Mouse (Mus musculus): ENCODE measurements around the gene Bok. TPM values are rescaled to one million over a fixed set of nuclear protein-coding genes. Genes with fewer than 3 reads are reported as not detected.

Bok gene
- polyA plus RNA-seq, 1 experiment from 2014 or later = 44.0 TPM

- no peak overlapping the region for H3K9ac ChIP-seq (ENCODE audit: low read length)
- H3K36me3 ChIP-seq (ENCODE audit: control insufficient read depth, insufficient read depth, low read length) = no peaks in the 10 kb centered on the region; the same call in 1 of the 2 replicates
- no peak overlapping the region for H3K4me3 ChIP-seq (ENCODE audit: low read depth, low read length)
- no peaks in the 10 kb centered on the region for H3K4me1 ChIP-seq (replicated peaks; ENCODE audit: control insufficient read depth, insufficient read depth, low read length)
- DNase-seq (ENCODE audit: low spot score) (no peak), ATAC-seq (replicated peaks; ENCODE audit: low FRiP score) (no peak)
- H3K27me3 ChIP-seq (ENCODE audit: control insufficient read depth, insufficient read depth, low read length) = no peaks in the 10 kb centered on the region
- H3K9me3 ChIP-seq (ENCODE audit: control insufficient read depth, low read length) = no peaks in the 10 kb centered on the region
- H3K4me2 ChIP-seq (ENCODE audit: low read depth, low read length, severe bottlenecking) = no peak overlapping the region
- no peak overlapping the region for H3K27ac ChIP-seq (ENCODE audit: low read depth, low read length)
- 93% methylated on average over 10 of the region's 10 CpGs for WGBS
Measured at GRCm38 (mm10) chr1:93693943-93694342, 8.5 kb downstream of the Bok start.

DNA sequence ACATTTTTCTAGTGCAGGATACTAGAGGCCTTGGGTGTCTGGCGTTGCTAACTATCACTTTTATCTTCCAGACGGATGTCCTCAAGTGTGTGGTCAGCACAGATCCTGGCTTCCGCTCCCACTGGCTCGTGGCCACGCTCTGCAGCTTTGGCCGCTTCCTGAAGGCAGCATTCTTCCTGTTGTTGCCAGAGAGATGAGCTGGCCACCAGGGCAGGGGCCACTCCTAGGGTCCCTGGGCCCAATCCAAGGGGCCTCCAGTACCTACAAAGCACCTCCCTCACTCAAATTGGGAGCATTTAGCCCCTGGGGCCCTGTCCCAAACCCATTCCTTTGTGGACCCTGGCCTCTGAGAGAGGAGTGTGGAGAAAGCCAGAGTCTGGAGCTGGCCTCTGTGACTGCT is 9.5 kb downstream of the Bok start:
- H3K36me3 ChIP-seq (ENCODE audit: control insufficient read depth, insufficient read depth, low read length) = no peaks in the 10 kb centered on the region; the same call in 1 of the 2 replicates
- no peaks in the 10 kb centered on the region for H3K4me1 ChIP-seq (replicated peaks; ENCODE audit: control insufficient read depth, insufficient read depth, low read length)
- 90% methylated on average over 6 of the region's 6 CpGs for WGBS
- H3K4me2 ChIP-seq (ENCODE audit: low read depth, low read length, severe bottlenecking) = no peak overlapping the region
- DNase-seq (ENCODE audit: low spot score) = no peak
- no peak overlapping the region for H3K4me3 ChIP-seq (ENCODE audit: low read depth, low read length)
- H3K27ac ChIP-seq (ENCODE audit: low read depth, low read length) = no peak overlapping the region
- no peak overlapping the region for H3K9ac ChIP-seq (ENCODE audit: low read length)
- no peaks in the 10 kb centered on the region for H3K9me3 ChIP-seq (ENCODE audit: control insufficient read depth, low read length)
- no peaks in the 10 kb centered on the region for H3K27me3 ChIP-seq (ENCODE audit: control insufficient read depth, insufficient read depth, low read length)
- no peak for ATAC-seq (replicated peaks; ENCODE audit: low FRiP score)

DNA sequence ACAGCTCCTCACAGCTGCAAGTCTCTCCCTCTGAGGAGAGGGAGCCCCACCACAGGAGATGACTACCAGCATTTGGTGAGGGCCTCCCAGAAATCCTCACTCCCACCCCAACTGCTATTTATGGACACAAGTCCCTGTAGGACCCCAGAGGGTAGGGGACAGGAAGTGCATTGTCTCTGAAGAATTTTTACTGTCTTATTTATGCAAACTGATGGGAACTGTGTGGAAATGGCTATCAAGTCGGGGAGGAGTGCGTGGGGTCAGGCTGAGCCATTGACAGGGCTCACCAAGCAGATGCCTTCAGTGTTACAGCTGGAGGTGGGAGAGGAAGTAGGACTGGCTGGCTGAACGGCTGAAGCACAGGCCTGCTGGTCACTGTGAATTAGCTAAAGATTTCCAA is 11.9 kb downstream of the Bok start:
- Histone ChIP-seq H3K9me3 (ENCODE audit: control insufficient read depth, low read length) (no peaks in the 10 kb centered on the region), H3K4me3 (ENCODE audit: low read depth, low read length) (no peak overlapping the region), H3K36me3 (ENCODE audit: control insufficient read depth, insufficient read depth, low read length) (no peaks in the 10 kb centered on the region), H3K4me2 (ENCODE audit: low read depth, low read length, severe bottlenecking) (no peak overlapping the region), H3K27me3 (ENCODE audit: control insufficient read depth, insufficient read depth, low read length) (no peaks in the 10 kb centered on the region), H3K9ac (ENCODE audit: low read length) (no peak overlapping the region), H3K4me1 (replicated peaks; ENCODE audit: control insufficient read depth, insufficient read depth, low read length) (no peaks in the 10 kb centered on the region), H3K27ac (ENCODE audit: low read depth, low read length) (no peak overlapping the region)
- no peak for ATAC-seq (replicated peaks; ENCODE audit: low FRiP score)
- WGBS = 69% methylated on average over 3 of the region's 3 CpGs
- no peak for DNase-seq (ENCODE audit: low spot score)

- H3K9me3 ChIP-seq (ENCODE audit: control insufficient read depth, low read length) = no peaks in the 10 kb centered on the region
- WGBS = 79% methylated on average over 4 of the region's 4 CpGs
- DNase-seq (ENCODE audit: low spot score) = no peak
- no peak overlapping the region for H3K27ac ChIP-seq (ENCODE audit: low read depth, low read length)
- no peak overlapping the region for H3K4me3 ChIP-seq (ENCODE audit: low read depth, low read length)
- no peaks in the 10 kb centered on the region for H3K27me3 ChIP-seq (ENCODE audit: control insufficient read depth, insufficient read depth, low read length)
- no peaks in the 10 kb centered on the region for H3K4me1 ChIP-seq (replicated peaks; ENCODE audit: control insufficient read depth, insufficient read depth, low read length)
- no peaks in the 10 kb centered on the region; the same call in 1 of the 2 replicates for H3K36me3 ChIP-seq (ENCODE audit: control insufficient read depth, insufficient read depth, low read length)
- no peak overlapping the region for H3K4me2 ChIP-seq (ENCODE audit: low read depth, low read length, severe bottlenecking)
- H3K9ac ChIP-seq (ENCODE audit: low read length) = no peak overlapping the region
- ATAC-seq (replicated peaks; ENCODE audit: low FRiP score) = no peak
Measured at GRCm38 (mm10) chr1:93699159-93699558, 13.7 kb downstream of the Bok start.

DNA sequence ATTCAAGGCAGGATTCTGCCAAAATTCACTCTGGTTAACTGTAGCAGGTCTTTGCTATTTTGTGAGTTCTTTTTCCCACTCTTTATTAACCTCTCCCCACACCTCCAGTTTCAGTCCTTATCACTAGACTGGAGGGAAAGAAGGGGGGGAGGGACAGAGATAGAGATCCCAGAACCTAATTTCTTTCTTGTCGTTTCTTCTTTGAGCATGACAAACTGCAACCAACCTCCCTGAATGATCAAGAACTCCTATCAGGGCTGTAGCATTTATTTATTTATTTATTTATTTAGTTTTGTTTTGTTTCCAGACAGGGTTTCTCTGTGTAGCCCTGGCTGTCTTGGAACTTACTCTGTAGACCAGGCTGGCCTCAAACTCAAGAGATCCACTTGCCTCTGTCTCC is 16.6 kb downstream of the Bok start:
- Histone ChIP-seq H3K9ac (ENCODE audit: low read length) (no peak overlapping the region), H3K4me3 (ENCODE audit: low read depth, low read length) (no peak overlapping the region), H3K27ac (ENCODE audit: low read depth, low read length) (no peak overlapping the region), H3K36me3 (ENCODE audit: control insufficient read depth, insufficient read depth, low read length) (no peaks in the 10 kb centered on the region; the same call in 1 of the 2 replicates), H3K9me3 (ENCODE audit: control insufficient read depth, low read length) (no peaks in the 10 kb centered on the region), H3K27me3 (ENCODE audit: control insufficient read depth, insufficient read depth, low read length) (no peaks in the 10 kb centered on the region), H3K4me1 (replicated peaks; ENCODE audit: control insufficient read depth, insufficient read depth, low read length) (no peaks in the 10 kb centered on the region), H3K4me2 (ENCODE audit: low read depth, low read length, severe bottlenecking) (no peak overlapping the region)
- WGBS = 85% methylated on average over 1 of the region's 1 CpGs
- DNase-seq (ENCODE audit: low spot score) = no peak
- no peak for ATAC-seq (replicated peaks; ENCODE audit: low FRiP score)

DNA sequence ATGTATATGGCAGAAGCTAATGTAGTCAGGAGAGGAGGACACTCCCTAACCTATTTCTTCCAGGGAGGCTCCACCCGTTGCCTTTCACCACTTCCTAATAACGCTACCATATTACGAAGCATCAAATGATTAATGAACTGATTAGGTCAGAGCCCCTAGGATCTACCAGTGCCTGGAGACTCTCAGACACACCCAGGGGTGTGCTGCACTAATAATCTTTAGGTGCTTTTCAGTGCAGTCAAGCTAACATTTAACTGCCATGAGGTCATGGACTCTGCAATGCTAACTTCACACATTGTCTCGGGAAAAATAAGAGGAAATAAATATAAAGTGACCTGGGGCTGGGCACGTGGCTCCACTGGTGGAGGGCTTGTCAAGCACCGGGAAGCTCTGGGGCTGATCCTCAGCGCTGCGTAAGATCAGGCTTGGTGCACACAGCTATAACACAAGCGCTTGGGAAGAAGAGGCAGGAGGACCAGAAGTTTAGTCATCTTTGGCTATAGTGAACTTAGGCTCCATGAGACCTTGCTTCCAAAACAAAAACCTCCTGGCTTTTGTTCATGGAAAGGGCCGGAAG is 18.1 kb downstream of the Bok start:
- Histone ChIP-seq H3K4me3 (ENCODE audit: low read depth, low read length) (no peak overlapping the region), H3K9ac (ENCODE audit: low read length) (no peak overlapping the region), H3K4me2 (ENCODE audit: low read depth, low read length, severe bottlenecking) (no peak overlapping the region), H3K27me3 (ENCODE audit: control insufficient read depth, insufficient read depth, low read length) (no peaks in the 10 kb centered on the region), H3K36me3 (ENCODE audit: control insufficient read depth, insufficient read depth, low read length) (no peaks in the 10 kb centered on the region; the same call in 1 of the 2 replicates), H3K9me3 (ENCODE audit: control insufficient read depth, low read length) (no peaks in the 10 kb centered on the region), H3K4me1 (replicated peaks; ENCODE audit: control insufficient read depth, insufficient read depth, low read length) (no peaks in the 10 kb centered on the region), H3K27ac (ENCODE audit: low read depth, low read length) (no peak overlapping the region)
- ATAC-seq (replicated peaks; ENCODE audit: low FRiP score) (no peak), DNase-seq (ENCODE audit: low spot score) (no peak)
- WGBS = 91% methylated on average over 10 of the region's 10 CpGs

DNA sequence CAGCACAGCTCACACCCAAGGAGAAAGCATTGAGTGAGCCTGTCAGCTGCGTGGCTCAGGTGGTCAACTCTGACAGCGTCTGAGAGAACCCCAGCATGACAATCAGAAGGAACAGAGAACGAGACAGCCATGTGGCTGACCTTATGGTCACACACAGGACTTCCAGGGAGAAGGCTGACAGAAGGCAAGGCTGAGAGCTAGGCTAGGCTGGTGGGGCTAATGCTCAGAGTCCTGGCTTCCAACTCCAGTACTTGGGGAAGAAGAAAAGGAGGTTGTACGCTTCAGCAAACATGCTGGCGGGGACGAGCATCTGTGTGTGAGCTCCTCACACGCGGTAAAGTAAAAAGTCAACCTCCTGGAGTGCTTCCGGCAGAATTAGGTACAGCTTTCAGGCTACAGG is 18.9 kb downstream of the Bok start:
- DNase-seq (ENCODE audit: low spot score) = no peak
- WGBS = 91% methylated on average over 9 of the region's 9 CpGs
- no peaks in the 10 kb centered on the region for H3K9me3 ChIP-seq (ENCODE audit: control insufficient read depth, low read length)
- no peak overlapping the region for H3K4me2 ChIP-seq (ENCODE audit: low read depth, low read length, severe bottlenecking)
- H3K4me3 ChIP-seq (ENCODE audit: low read depth, low read length) = no peak overlapping the region
- no peak overlapping the region for H3K27ac ChIP-seq (ENCODE audit: low read depth, low read length)
- H3K9ac ChIP-seq (ENCODE audit: low read length) = no peak overlapping the region
- no peak for ATAC-seq (replicated peaks; ENCODE audit: low FRiP score)
- H3K36me3 ChIP-seq (ENCODE audit: control insufficient read depth, insufficient read depth, low read length) = no peaks in the 10 kb centered on the region; the same call in 1 of the 2 replicates
- H3K27me3 ChIP-seq (ENCODE audit: control insufficient read depth, insufficient read depth, low read length) = no peaks in the 10 kb centered on the region
- no peaks in the 10 kb centered on the region for H3K4me1 ChIP-seq (replicated peaks; ENCODE audit: control insufficient read depth, insufficient read depth, low read length)

GRCm38 (mm10) chr1:93705389-93705788 is 19.9 kb downstream of the Bok start:
- Histone ChIP-seq H3K4me3 (ENCODE audit: low read depth, low read length) (no peak overlapping the region), H3K27ac (ENCODE audit: low read depth, low read length) (no peak overlapping the region), H3K4me1 (replicated peaks; ENCODE audit: control insufficient read depth, insufficient read depth, low read length) (no peaks in the 10 kb centered on the region), H3K9ac (ENCODE audit: low read length) (no peak overlapping the region), H3K27me3 (ENCODE audit: control insufficient read depth, insufficient read depth, low read length) (no peaks in the 10 kb centered on the region), H3K9me3 (ENCODE audit: control insufficient read depth, low read length) (no peaks in the 10 kb centered on the region), H3K36me3 (ENCODE audit: control insufficient read depth, insufficient read depth, low read length) (no peaks in the 10 kb centered on the region; the same call in 1 of the 2 replicates), H3K4me2 (ENCODE audit: low read depth, low read length, severe bottlenecking) (no peak overlapping the region)
- ATAC-seq (replicated peaks; ENCODE audit: low FRiP score) (no peak), DNase-seq (ENCODE audit: low spot score) (no peak)
- 73% methylated on average over 3 of the region's 3 CpGs for WGBS

DNA sequence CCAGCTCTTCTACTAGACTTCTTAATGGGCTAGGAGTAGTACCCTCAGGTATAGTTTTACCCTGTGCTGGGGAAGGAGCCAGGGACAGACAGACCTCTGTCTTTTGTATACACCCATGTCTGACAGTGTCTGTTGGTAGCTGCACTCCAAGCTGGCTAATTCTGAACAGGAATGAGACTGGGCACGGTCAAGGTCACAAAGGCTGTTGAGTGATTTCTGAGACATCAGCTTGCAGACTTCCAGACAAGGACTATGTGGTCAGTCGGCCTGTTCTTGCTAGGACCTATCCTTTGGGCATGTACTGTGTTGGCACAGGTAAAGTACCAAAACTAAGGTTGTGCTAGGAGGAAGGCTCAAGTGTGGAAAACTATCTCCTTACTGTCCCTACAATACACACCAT is 30.7 kb downstream of the Bok start:
- H3K27me3 ChIP-seq (ENCODE audit: control insufficient read depth, insufficient read depth, low read length) = no peaks in the 10 kb centered on the region
- DNase-seq (ENCODE audit: low spot score) = no peak

More for the DNA sequence above, 30.7 kb downstream of the Bok start:
- Histone ChIP-seq H3K27ac (ENCODE audit: low read depth, low read length) (no peak overlapping the region), H3K9ac (ENCODE audit: low read length) (no peak overlapping the region), H3K4me2 (ENCODE audit: low read depth, low read length, severe bottlenecking) (no peak overlapping the region), H3K4me3 (ENCODE audit: low read depth, low read length) (no peak overlapping the region), H3K36me3 (ENCODE audit: control insufficient read depth, insufficient read depth, low read length) (no peaks in the 10 kb centered on the region; the same call in 1 of the 2 replicates), H3K9me3 (ENCODE audit: control insufficient read depth, low read length) (no peaks in the 10 kb centered on the region), H3K4me1 (replicated peaks; ENCODE audit: control insufficient read depth, insufficient read depth, low read length) (no peaks in the 10 kb centered on the region)
- WGBS = 83% methylated on average over 2 of the region's 2 CpGs
- ATAC-seq (replicated peaks; ENCODE audit: low FRiP score) = no peak

All from forebrain, embryonic 11.5 days (tissue).